Mouse (Mus musculus) heart, embryonic 14.5 days (tissue): ENCODE results near the gene Rpl24. TPM values are rescaled to one million over a fixed set of nuclear protein-coding genes. Genes with fewer than 3 reads are reported as not detected.
"Not testable (repeated sequence)": the region's sequence is repeated elsewhere in the genome, so short reads cannot be mapped to it uniquely, and the experiment has no call there.

Experiments
- ATAC-seq: fragments of 200-750 bp; cut with Nextera tagmentation; 2 replicates; pipeline ENCODE4 v1.8.0; 2017; ENCODE audit warnings: low read depth, moderate TSS enrichment; ENCODE audit not compliant: insufficient number of reproducible peaks, insufficient read depth, low FRiP score
- H3K27ac ChIP-seq, 2 experiments: fragments of 200-500 bp in 1 of 2; fragments of 300-500 bp in 1 of 2; sonication (generic) in 1 of 2; replicated peaks in 1 of 2; 2 replicates each; pipeline ENCODE4 v1.5.1; 2012 to 2014; ENCODE audit warnings: low read depth in 2 of 2, low read length in 2 of 2, control low read depth in 1 of 2, mild to moderate bottlenecking in 1 of 2, mixed read lengths in 1 of 2; ENCODE audit not compliant: control insufficient read depth in 1 of 2, insufficient read depth in 1 of 2
- H3K27me3 ChIP-seq: fragments of 300-500 bp; sonication (generic); 2 replicates; pipeline ENCODE4 v1.6.1; 2014; ENCODE audit warnings: mild to moderate bottlenecking, low read length, control low read depth; ENCODE audit not compliant: control insufficient read depth, insufficient read depth
- H3K36me3 ChIP-seq: fragments of 300-500 bp; sonication (generic); 2 replicates; pipeline ENCODE4 v1.6.1; 2014; ENCODE audit warnings: mild to moderate bottlenecking, control low read depth, low read length, mixed read lengths; ENCODE audit not compliant: control insufficient read depth, insufficient read depth
- H3K4me1 ChIP-seq, 2 experiments: fragments of 200-500 bp in 1 of 2; fragments of 300-500 bp in 1 of 2; sonication (generic) in 1 of 2; 2 replicates each; pipeline ENCODE4 v1.6.1; 2012 to 2014; ENCODE audit warnings: low read length in 2 of 2, control low read depth in 1 of 2, mixed read lengths in 1 of 2; ENCODE audit not compliant: control insufficient read depth in 2 of 2, insufficient read depth in 2 of 2
- H3K4me2 ChIP-seq: fragments of 300-500 bp; sonication (generic); 2 replicates; pipeline ENCODE4 v1.6.1; 2014; ENCODE audit warnings: mild to moderate bottlenecking, low read length
- H3K4me3 ChIP-seq, 2 experiments: fragments of 200-500 bp in 1 of 2; fragments of 300-500 bp in 1 of 2; sonication (generic) in 1 of 2; 2 replicates each; pipeline ENCODE4 v1.5.1; 2012 to 2014; ENCODE audit warnings: low read length in 2 of 2, mild to moderate bottlenecking in 2 of 2, control low read depth in 1 of 2, low read depth in 1 of 2, moderate library complexity in 1 of 2; ENCODE audit not compliant: control insufficient read depth in 1 of 2, insufficient read depth in 1 of 2
- H3K9ac ChIP-seq: fragments of 300-500 bp; sonication (generic); 2 replicates; pipeline ENCODE4 v1.6.1; 2014; ENCODE audit warnings: mild to moderate bottlenecking, low read length
- H3K9me3 ChIP-seq: fragments of 300-500 bp; sonication (generic); 2 replicates; pipeline ENCODE4 v1.6.1; 2016; ENCODE audit warnings: low read length, control low read depth; ENCODE audit not compliant: control insufficient read depth
- WGBS: fragments of 180-500 bp; shearing (Covaris S2); extraction: QIAGEN DNeasy Blood & Tissue Kit; methylation state at CpG from one replicate; pipeline ENCODE4 v1.1.7; 2014; 5-methylcytosine and 5-hydroxymethylcytosine counted together
- polyA plus RNA-seq: library from polyadenylated mRNA; unstranded; fragments of >200 nt; fragmentation: Nextera tagmentation; extraction: Ambion mirVana; gene quantifications from 2 replicates; pipeline ENCODE4 v1.2.1, GENCODE M21; 2014

The Rpl24 gene
- polyA plus RNA-seq, 1 experiment from 2014 or later: 639 TPM

GRCm38 (mm10) chr16:55952771-55953170 is 13.3 kb upstream of the Rpl24 start:
- H3K27me3 ChIP-seq: no peaks in the 10 kb centered on the region
- no peak overlapping the region for H3K9ac ChIP-seq
- H3K9me3 ChIP-seq: no peaks in the 10 kb centered on the region
- H3K4me2 ChIP-seq: no peak overlapping the region
- no peaks in the 10 kb centered on the region for H3K36me3 ChIP-seq
- H3K4me3 ChIP-seq: no peak overlapping the region
- H3K4me1 ChIP-seq: no peaks in the 10 kb centered on the region
- H3K27ac ChIP-seq: no peak overlapping the region
- no peak for ATAC-seq

GRCm38 (mm10) chr16:55954196-55954595 is 11.9 kb upstream of the Rpl24 start:
- H3K4me1 ChIP-seq, H3K27ac ChIP-seq, H3K4me2 ChIP-seq, H3K4me3 ChIP-seq, H3K9ac ChIP-seq, H3K36me3 ChIP-seq, H3K27me3 ChIP-seq, H3K9me3 ChIP-seq, ATAC-seq: not testable (repeated sequence)
- 87% methylated on average over 9 of the region's 9 CpGs for WGBS

- not testable (repeated sequence) for H3K9me3 ChIP-seq, H3K4me1 ChIP-seq, H3K27me3 ChIP-seq, H3K27ac ChIP-seq, ATAC-seq, H3K9ac ChIP-seq, H3K4me3 ChIP-seq, H3K36me3 ChIP-seq, H3K4me2 ChIP-seq
- 88% methylated on average over 6 of the region's 11 CpGs for WGBS
These were observed 3.0 kb upstream of the Rpl24 start for GRCm38 (mm10) chr16:55963068-55963467.

GRCm38 (mm10) chr16:55964126-55964949 is 1.7 kb upstream of the Rpl24 start:
- 52% methylated on average over 4 of the region's 4 CpGs for WGBS
- H3K36me3 ChIP-seq: peaks cover 18% of the 10 kb centered on the region
- ATAC-seq: no peak
- H3K4me1 ChIP-seq: peaks cover 0 to 8% of the 10 kb centered on the region in 2 experiments; a peak in 3 of 4 replicates
- no peak overlapping the region for H3K27ac ChIP-seq
- H3K9me3 ChIP-seq: no peaks in the 10 kb centered on the region
- H3K4me2 ChIP-seq: no peak overlapping the region
- no peak overlapping the region for H3K4me3 ChIP-seq
- H3K9ac ChIP-seq: no peak overlapping the region
- no peaks in the 10 kb centered on the region for H3K27me3 ChIP-seq

GRCm38 (mm10) chr16:55967221-55967620 is 1.1 kb downstream of the Rpl24 start:
- Histone ChIP-seq H3K4me2 (peak overlapping the region; percentile 86), H3K4me3 (peak overlapping the region; percentile 89 to 91; a peak in 3 of 4 replicates), H3K36me3 (peaks cover 47% of the 10 kb centered on the region), H3K9ac (peak overlapping the region; percentile 97), H3K27ac (no peak overlapping the region), H3K4me1 (peaks cover 0 to 8% of the 10 kb centered on the region in 2 experiments; a peak in 3 of 4 replicates), H3K9me3 (no peaks in the 10 kb centered on the region), H3K27me3 (no peaks in the 10 kb centered on the region)
- whole genome bisulfite sequencing: 14% methylated on average over 1 of the region's 1 CpGs
- no peak for ATAC-seq

- no peak overlapping the region for H3K4me3 ChIP-seq
- WGBS: 87% methylated on average over 3 of the region's 3 CpGs
- no peak for ATAC-seq
These were observed 3.1 kb downstream of the Rpl24 start for GRCm38 (mm10) chr16:55969147-55969546.

GRCm38 (mm10) chr16:55970416-55970815 is 4.3 kb downstream of the Rpl24 start:
- Histone ChIP-seq H3K9ac (no peak overlapping the region), H3K27me3 (no peaks in the 10 kb centered on the region), H3K9me3 (no peaks in the 10 kb centered on the region), H3K4me1 (peaks cover 0 to 18% of the 10 kb centered on the region in 2 experiments; a peak in 3 of 4 replicates), H3K4me2 (no peak overlapping the region), H3K27ac (no peak overlapping the region), H3K36me3 (peaks cover 55% of the 10 kb centered on the region), H3K4me3 (no peak overlapping the region)
- 86% methylated on average over 5 of the region's 5 CpGs for WGBS
- ATAC-seq: no peak

More at GRCm38 (mm10) chr16:55969147-55969546, 3.1 kb downstream of the Rpl24 start:
- no peak overlapping the region for H3K9ac ChIP-seq
- no peaks in the 10 kb centered on the region for H3K9me3 ChIP-seq
- no peak overlapping the region for H3K4me2 ChIP-seq
- no peaks in the 10 kb centered on the region for H3K27me3 ChIP-seq
- no peak overlapping the region for H3K27ac ChIP-seq
- peaks cover 55% of the 10 kb centered on the region for H3K36me3 ChIP-seq
- H3K4me1 ChIP-seq: peaks cover 0 to 14% of the 10 kb centered on the region in 2 experiments; a peak in 3 of 4 replicates
